Mouse (Mus musculus) heart, adult 2 months (tissue): ENCODE results near the gene Snrpe. TPM values are rescaled to one million over a fixed set of nuclear protein-coding genes. Genes with fewer than 3 reads are reported as not detected.

Source experiments
- DNase-seq, 2 experiments: peaks; one replicate each; pipeline ENCODE4 v3.0.0; 2021
- H3K27ac ChIP-seq: fragments of 200-600 bp; 2 replicates; pipeline ENCODE4 v1.8.1; 2022
- H3K27me3 ChIP-seq: fragments of 200-500 bp; 2 replicates; pipeline ENCODE4 v1.6.1; 2012; ENCODE audit warnings: mild to moderate bottlenecking, low read length, inconsistent platforms, mixed read lengths; ENCODE audit not compliant: control insufficient read depth, insufficient read depth
- H3K36me3 ChIP-seq: fragments of 200-500 bp; 2 replicates; pipeline ENCODE4 v1.6.1; 2012; ENCODE audit warnings: low read length, inconsistent platforms; ENCODE audit not compliant: control insufficient read depth, insufficient read depth
- H3K4me1 ChIP-seq: fragments of 200-500 bp; 2 replicates; pipeline ENCODE4 v1.6.1; 2011; ENCODE audit warnings: low read length; ENCODE audit not compliant: control insufficient read depth, insufficient read depth
- H3K4me3 ChIP-seq: fragments of 200-600 bp; 2 replicates; pipeline ENCODE4 v1.8.1; 2022
- H3K79me2 ChIP-seq: fragments of 200-500 bp; replicated peaks from 2 replicates; pipeline ENCODE4 v1.6.1; 2012; ENCODE audit warnings: mild to moderate bottlenecking, inconsistent platforms, low read length, moderate library complexity, mixed read lengths; ENCODE audit not compliant: control insufficient read depth, insufficient read depth
- H3K9ac ChIP-seq: fragments of 200-500 bp; 2 replicates; pipeline ENCODE4 v1.6.1; 2012; ENCODE audit warnings: low read depth, mild to moderate bottlenecking, control low read depth, inconsistent platforms, low read length, mixed read lengths
- CTCF ChIP-seq: fragments of 200-600 bp; IDR thresholded peaks from 2 replicates; pipeline ENCODE4 v1.8.1; 2022; ENCODE audit warnings: antibody characterized with exemption, mild to moderate bottlenecking, moderate library complexity
- EP300 ChIP-seq: fragments of 200-500 bp; IDR thresholded peaks from 2 replicates; pipeline ENCODE4 v1.6.1; 2011; ENCODE audit warnings: low read depth, low read length, control low read depth; ENCODE audit not compliant: insufficient read depth
- POLR2A ChIP-seq: fragments of 200-500 bp; IDR thresholded peaks from 2 replicates; pipeline ENCODE4 v1.6.1; 2011; ENCODE audit warnings: mild to moderate bottlenecking, low read depth, low read length, control low read depth; ENCODE audit not compliant: insufficient read depth
- WGBS: fragments of 180-500 bp; shearing (Covaris S2); methylation state at CpG from one replicate; pipeline ENCODE4 v1.1.7; 2018; 5-methylcytosine and 5-hydroxymethylcytosine counted together
- intact Hi-C: fragments of 180-260 bp; cut with DNase I; formaldehyde crosslinking; loops from one replicate; pipeline ENCODE4 v1.15.1; 2025
- long read RNA-seq: library from polyadenylated mRNA; stranded (forward); transcript quantifications from one replicate; pipeline ENCODE4 v2.0.0, GENCODE M21; 2021
- polyA plus RNA-seq: library from polyadenylated mRNA; depleted of rRNA; stranded (reverse); fragments of >200 nt; gene quantifications from 2 replicates; pipeline ENCODE4 v1.2.3, GENCODE M21; 2012; rRNA removed
- total RNA-seq, 2 experiments: library from RNA; stranded (reverse); gene quantifications; 2 replicates each; pipeline ENCODE4 v1.2.3; 2021

Snrpe gene
- 10 to 100 TPM; 65.6 to 70.2 TPM for total RNA-seq
- polyA plus RNA-seq = 28.0 and 67.6 TPM in 2 replicates
- long read RNA-seq, transcript Snrpe-204 (5 exons, 503 nt) = major isoform, 57 of 59 reads
- long read RNA-seq, partial matches to known transcripts = 0 of 59 reads
- long read RNA-seq, other reads (novel, unspliced or antisense) = 1 of 59 reads

DNA sequence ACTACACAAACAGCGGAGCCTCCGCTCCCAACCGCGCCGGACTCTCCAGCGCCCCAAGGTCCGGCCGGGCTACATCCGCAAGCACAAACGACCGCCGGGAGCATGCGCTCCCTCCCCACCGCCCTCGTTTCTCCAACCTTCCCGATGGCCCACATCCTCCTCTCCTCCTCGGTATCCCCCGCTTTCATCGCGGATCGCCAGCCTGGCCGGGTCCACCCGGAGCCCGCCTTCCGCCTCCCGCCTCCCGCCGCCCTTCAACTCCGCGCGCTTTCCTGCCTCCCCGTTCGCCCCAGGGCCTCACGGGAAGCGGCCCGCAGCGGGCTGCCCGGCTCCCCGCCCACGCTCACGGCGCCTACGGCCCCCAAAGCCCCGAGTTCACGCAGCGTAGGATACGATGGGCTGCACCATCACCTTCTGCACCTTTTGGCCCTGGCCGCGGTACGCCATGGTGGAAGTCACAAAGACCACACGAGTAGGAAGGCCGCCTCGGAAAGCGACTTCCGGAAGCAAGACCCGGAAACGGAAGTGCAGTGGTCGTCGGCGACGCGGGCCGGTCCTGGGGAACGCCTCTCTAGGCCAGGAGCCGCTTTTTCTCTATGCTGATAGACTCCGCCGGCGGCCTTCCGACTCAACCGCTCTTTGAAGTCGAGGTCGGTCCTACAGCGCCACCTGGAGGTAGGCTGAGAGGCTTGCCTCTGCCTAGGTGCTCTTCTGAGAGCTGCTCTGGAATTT, at the start of gene Snrpe:
Gene Snrpe (minus strand): TSS at position 521 of the 732 bp plus-strand sequence.
- Histone ChIP-seq H3K36me3 (peaks cover 9% of the 10 kb centered on the region), H3K4me3 (peak within 1 kb of the TSS; percentile 81), H3K9ac (peak within 1 kb of the TSS; percentile 86), H3K27ac (peak within 1 kb of the TSS; percentile 96), H3K4me1 (no peaks in the 10 kb centered on the region; the same call in 1 of the 2 replicates), H3K79me2 (no peaks in the 10 kb centered on the region), H3K27me3 (no peaks in the 10 kb centered on the region)
- under 1% methylated on average over 72 of the region's 73 CpGs for WGBS
- TF ChIP-seq POLR2A (peak; percentile 74), EP300 (peak; percentile 84), CTCF (peak; percentile 94)
- DNase-seq = peak; percentile 94 to 95
- intact Hi-C loops = loop anchor here (1.0 to 10.0 kb wide), 6 partner anchors 183 to 588 kb away; no protein-coding TSS in a partner anchor

- intact Hi-C loops = no loop called here
- TF ChIP-seq EP300 (no peak), CTCF (no peak), POLR2A (no peak)
- H3K4me3 ChIP-seq = no peak overlapping the region
Measured at GRCm38 (mm10) chr1:133658878-133659277, 48.8 kb upstream of the Snrpe start.

GRCm38 (mm10) chr1:133656811-133657210, 46.7 kb upstream of the Snrpe start:
- H3K4me3 ChIP-seq = no peak overlapping the region
- no peak overlapping the region for H3K27ac ChIP-seq
- WGBS = 55% methylated on average over 5 of the region's 5 CpGs
- intact Hi-C loops = no loop called here
- H3K79me2 ChIP-seq = peaks cover 15% of the 10 kb centered on the region
- H3K9ac ChIP-seq = no peak overlapping the region
- no peak for DNase-seq
- H3K27me3 ChIP-seq = no peaks in the 10 kb centered on the region
- peaks cover 19% of the 10 kb centered on the region for H3K4me1 ChIP-seq
- peaks cover 58% of the 10 kb centered on the region for H3K36me3 ChIP-seq
- no peak for TF ChIP-seq EP300
- TF ChIP-seq CTCF = no peak
- TF ChIP-seq POLR2A = no peak

More at GRCm38 (mm10) chr1:133658878-133659277, 48.8 kb upstream of the Snrpe start:
- H3K27ac ChIP-seq = no peak overlapping the region
- H3K36me3 ChIP-seq = peaks cover 48% of the 10 kb centered on the region
- H3K9ac ChIP-seq = no peak overlapping the region
- no peaks in the 10 kb centered on the region for H3K27me3 ChIP-seq
- peaks cover 19% of the 10 kb centered on the region for H3K4me1 ChIP-seq
- peaks cover 12% of the 10 kb centered on the region for H3K79me2 ChIP-seq
- DNase-seq = no peak
- WGBS = 62% methylated on average over 3 of the region's 3 CpGs

- Histone ChIP-seq H3K4me3 (no peak overlapping the region), H3K79me2 (peaks cover 11% of the 10 kb centered on the region), H3K36me3 (peaks cover 47% of the 10 kb centered on the region), H3K9ac (no peak overlapping the region), H3K27ac (no peak overlapping the region), H3K4me1 (peaks cover 10% of the 10 kb centered on the region), H3K27me3 (no peaks in the 10 kb centered on the region)
- 89% methylated on average over 1 of the region's 1 CpGs for WGBS
- no peak for DNase-seq
- intact Hi-C loops = no loop called here
- TF ChIP-seq CTCF (no peak), POLR2A (no peak), EP300 (no peak)
Measured at GRCm38 (mm10) chr1:133653033-133653432, 42.9 kb upstream of the Snrpe start.

GRCm38 (mm10) chr1:133650288-133651055, 40.4 kb upstream of the Snrpe start:
- H3K4me3 ChIP-seq = no peak overlapping the region
- TF ChIP-seq CTCF (no peak), POLR2A (no peak), EP300 (no peak)
- peaks cover 10% of the 10 kb centered on the region for H3K79me2 ChIP-seq
- peaks cover 6% of the 10 kb centered on the region for H3K4me1 ChIP-seq
- DNase-seq = no peak
- 93% methylated on average over 7 of the region's 7 CpGs for WGBS
- intact Hi-C loops = no loop called here
- no peak overlapping the region for H3K9ac ChIP-seq
- no peak overlapping the region for H3K27ac ChIP-seq
- H3K27me3 ChIP-seq = no peaks in the 10 kb centered on the region
- H3K36me3 ChIP-seq = peaks cover 34% of the 10 kb centered on the region
